Comparison of ENCODE assay signal across 15 mouse cellular contexts in the genomic region with DNA sequence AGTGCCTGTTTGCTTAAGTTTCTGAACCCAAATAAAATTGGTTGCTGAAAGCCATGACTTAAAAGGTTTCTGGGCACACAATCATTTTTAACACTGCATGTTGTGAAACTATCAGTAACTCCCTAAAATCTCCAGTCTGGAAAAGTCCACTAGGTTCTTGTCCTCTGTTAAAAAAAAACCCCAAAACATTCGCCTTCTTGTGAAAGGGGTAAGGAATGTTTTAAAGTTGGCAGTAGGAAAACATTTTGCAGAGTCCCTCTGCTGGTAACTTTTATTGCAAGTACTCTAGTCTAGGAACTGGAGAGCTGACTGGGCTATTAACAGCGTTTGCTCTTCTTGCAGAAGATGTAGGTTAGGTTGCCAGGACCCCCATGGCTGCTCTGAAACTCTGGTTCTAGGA.
DNase-seq lines count a peak whose midpoint lies in the region; ATAC-seq and TF ChIP-seq lines count a peak whose summit lies in the region.
"Had no signal": no experiment of that assay in that cellular context is flagged by ENCODE, and none has a peak within 500 bp of the region (broad histone marks: within the 10 kb centered on the region; RNA-seq: fewer than 3 reads in every experiment).

No protein-coding gene starts in this region.

- WGBS in hindbrain, postnatal 0 days = 38% methylated on average over 2 of the region's 2 CpGs
- 52% methylated on average over 2 of the region's 2 CpGs for WGBS in hindbrain, embryonic 16.5 days
- WGBS in lung, postnatal 0 days = 25% methylated on average over 2 of the region's 2 CpGs
- WGBS in stomach, postnatal 0 days = 27% methylated on average over 2 of the region's 2 CpGs

- no peak overlapping the region for H3K4me3 ChIP-seq in hindbrain, postnatal 0 days (ENCODE audit: low read length)
- H3K4me3 ChIP-seq in hindbrain, embryonic 16.5 days (ENCODE audit: low read length) = no peak overlapping the region
- no peak overlapping the region for H3K4me3 ChIP-seq in lung, postnatal 0 days (ENCODE audit: low read depth, low read length)
- no peak overlapping the region for H3K4me3 ChIP-seq in stomach, postnatal 0 days (ENCODE audit: low read depth, low read length)
- H3K4me3 ChIP-seq: embryonic facial prominence, embryonic 15.5 days had no signal

- H3K27ac ChIP-seq in hindbrain, postnatal 0 days = no peak overlapping the region
- no peak overlapping the region for H3K27ac ChIP-seq in hindbrain, embryonic 16.5 days (ENCODE audit: low read depth, low read length)
- no peak overlapping the region for H3K27ac ChIP-seq in lung, postnatal 0 days (ENCODE audit: low read length)
- H3K27ac ChIP-seq in stomach, postnatal 0 days (replicated peaks) = no peak overlapping the region
- H3K27ac ChIP-seq: embryonic facial prominence, embryonic 15.5 days had no signal

- DNase-seq in heart, adult 11 months = peak; percentile 36
- no peak for DNase-seq in heart, adult 8-10 months (ENCODE audit: low spot score)
- DNase-seq in hindbrain, postnatal 0 days (ENCODE audit: low spot score) = peak; percentile 42
- DNase-seq in lung, postnatal 0 days (ENCODE audit: low spot score) = peak; percentile 64
- DNase-seq in lung, postnatal 36 days = no peak
- no peak for DNase-seq in stomach, postnatal 0 days (ENCODE audit: low spot score)
- DNase-seq: adrenal gland, postnatal 10 days; cerebellum, adult 9-11 months; kidney, adult 9 months; kidney, postnatal 4 days; lung, postnatal 14 days; right cerebral cortex, postnatal 4 days had no signal

- H3K4me2 ChIP-seq in hindbrain, postnatal 0 days (ENCODE audit: low read depth, low read length) = no peak overlapping the region
- H3K4me2 ChIP-seq in hindbrain, embryonic 16.5 days (ENCODE audit: low read length) = no peak overlapping the region
- no peak overlapping the region for H3K4me2 ChIP-seq in lung, postnatal 0 days (replicated peaks; ENCODE audit: low read depth, low read length)
- no peak overlapping the region for H3K4me2 ChIP-seq in stomach, postnatal 0 days (replicated peaks; ENCODE audit: low read depth)
- H3K4me2 ChIP-seq: embryonic facial prominence, embryonic 15.5 days had no signal

- H3K36me3 ChIP-seq in hindbrain, postnatal 0 days (ENCODE audit: insufficient read depth, low read length) = no peaks in the 10 kb centered on the region
- H3K36me3 ChIP-seq in hindbrain, embryonic 16.5 days (ENCODE audit: control insufficient read depth, insufficient read depth, low read length) = no peaks in the 10 kb centered on the region
- H3K36me3 ChIP-seq in lung, postnatal 0 days (ENCODE audit: insufficient read depth, low read length) = no peaks in the 10 kb centered on the region
- H3K36me3 ChIP-seq in stomach, postnatal 0 days (ENCODE audit: control insufficient read depth, insufficient read depth, low read length) = no peaks in the 10 kb centered on the region
- H3K36me3 ChIP-seq: embryonic facial prominence, embryonic 15.5 days had no signal

- TF ChIP-seq EP300 in lung, postnatal 0 days (IDR thresholded peaks at IDR 0.05) = no peak
- TF ChIP-seq EP300 in stomach, postnatal 0 days (optimal IDR thresholded peaks at IDR 0.05) = no peak

- no peak for ATAC-seq in hindbrain, postnatal 0 days
- no peak for ATAC-seq in hindbrain, embryonic 16.5 days
- ATAC-seq in lung, postnatal 0 days = no peak
- no peak for ATAC-seq in stomach, postnatal 0 days (ENCODE audit: low FRiP score, low TSS enrichment)
- ATAC-seq: inflammation-experienced regulatory T-cells, adult 6 months had no signal

- TF ChIP-seq CTCF in hindbrain, postnatal 0 days (IDR thresholded peaks at IDR 0.05; ENCODE audit: low read depth) = peak; percentile 43
- 0 out of 2 replicates have a peak, but pooled peaks have one; percentile 18 for TF ChIP-seq CTCF in lung, postnatal 0 days (IDR thresholded peaks at IDR 0.05)
- peak; percentile 57 for TF ChIP-seq CTCF in stomach, postnatal 0 days (IDR thresholded peaks at IDR 0.05; ENCODE audit: low read depth)

- no peaks in the 10 kb centered on the region for H3K27me3 ChIP-seq in hindbrain, postnatal 0 days (ENCODE audit: insufficient read depth, low read length)
- H3K27me3 ChIP-seq in hindbrain, embryonic 16.5 days (replicated peaks; ENCODE audit: control insufficient read depth, insufficient read depth, low read length) = no peaks in the 10 kb centered on the region
- no peaks in the 10 kb centered on the region for H3K27me3 ChIP-seq in lung, postnatal 0 days (replicated peaks; ENCODE audit: insufficient read depth, low read length)
- no peaks in the 10 kb centered on the region for H3K27me3 ChIP-seq in stomach, postnatal 0 days (ENCODE audit: control insufficient read depth, insufficient read depth, low read length)
- H3K27me3 ChIP-seq: embryonic facial prominence, embryonic 15.5 days had no signal

- H3K4me1 ChIP-seq in hindbrain, postnatal 0 days (ENCODE audit: insufficient read depth, low read length) = no peaks in the 10 kb centered on the region
- peaks cover 5% of the 10 kb centered on the region for H3K4me1 ChIP-seq in hindbrain, embryonic 16.5 days (ENCODE audit: control insufficient read depth, insufficient read depth, low read depth, low read length)
- H3K4me1 ChIP-seq in lung, postnatal 0 days (ENCODE audit: insufficient read depth, low read depth, low read length) = no peaks in the 10 kb centered on the region
- H3K4me1 ChIP-seq in stomach, postnatal 0 days (replicated peaks; ENCODE audit: control insufficient read depth, insufficient read depth) = no peaks in the 10 kb centered on the region

- no peaks in the 10 kb centered on the region for H3K9me3 ChIP-seq in hindbrain, postnatal 0 days (ENCODE audit: low read length)
- no peaks in the 10 kb centered on the region for H3K9me3 ChIP-seq in hindbrain, embryonic 16.5 days (ENCODE audit: control insufficient read depth, low read length)
- no peaks in the 10 kb centered on the region for H3K9me3 ChIP-seq in lung, postnatal 0 days (ENCODE audit: low read length)
- no peaks in the 10 kb centered on the region for H3K9me3 ChIP-seq in stomach, postnatal 0 days (ENCODE audit: control insufficient read depth, low read length)
- H3K9me3 ChIP-seq: embryonic facial prominence, embryonic 15.5 days had no signal

- H3K9ac ChIP-seq in hindbrain, postnatal 0 days (replicated peaks; ENCODE audit: low read length) = no peak overlapping the region
- H3K9ac ChIP-seq in hindbrain, embryonic 16.5 days (ENCODE audit: low read depth, low read length) = no peak overlapping the region
- H3K9ac ChIP-seq in lung, postnatal 0 days (replicated peaks; ENCODE audit: low read depth) = no peak overlapping the region
- no peak overlapping the region for H3K9ac ChIP-seq in stomach, postnatal 0 days (ENCODE audit: low read length)
- H3K9ac ChIP-seq: embryonic facial prominence, embryonic 15.5 days had no signal

Comparison
In these comparisons a context has a peak if more than half of its experiments do, and no peak if none do; other contexts are left out.
1. DNase-seq: peak in heart, adult 11 months (single experiment), hindbrain, postnatal 0 days (single experiment) and lung, postnatal 0 days (single experiment); none in heart, adult 8-10 months (single experiment), lung, postnatal 36 days (single experiment) and stomach, postnatal 0 days (single experiment).
2. Peak in every context shown above with its lines, with median percentiles within 50 percentile points of each other: CTCF ChIP-seq.